Mouse (Mus musculus): ENCODE results near the gene D630039A03Rik.
A peak's percentile ranks its signal among the peaks of the same experiment; 100 is the strongest.

The D630039A03Rik gene

DNA sequence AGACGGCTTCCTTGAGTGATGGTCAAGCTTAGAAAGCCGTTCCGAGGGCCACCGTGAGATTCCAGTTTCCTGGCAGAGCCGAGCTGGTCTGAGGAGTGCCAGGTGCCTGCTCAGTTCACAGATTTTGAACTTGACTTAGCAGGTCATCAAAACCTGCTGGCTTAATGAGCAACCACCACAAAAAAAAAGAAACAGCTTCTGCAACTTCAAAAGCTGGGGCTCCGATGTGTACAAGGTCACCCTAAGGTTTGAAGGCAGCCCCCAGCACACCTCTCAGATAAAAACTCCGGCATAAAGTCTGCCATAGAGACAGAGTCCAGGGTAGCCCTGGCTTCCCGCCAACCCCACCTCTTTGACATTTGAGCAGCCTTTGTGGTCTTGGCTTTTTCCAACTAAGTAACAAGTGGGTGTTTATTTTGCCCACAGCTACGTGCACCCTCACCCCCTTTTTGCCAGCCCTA is at the start of gene D630039A03Rik:
Gene D630039A03Rik, minus strand, starts transcription at position 97 of the 461 bp plus-strand sequence.
- DNase-seq (ENCODE audit: low spot score), result peak; percentile 32

DNA sequence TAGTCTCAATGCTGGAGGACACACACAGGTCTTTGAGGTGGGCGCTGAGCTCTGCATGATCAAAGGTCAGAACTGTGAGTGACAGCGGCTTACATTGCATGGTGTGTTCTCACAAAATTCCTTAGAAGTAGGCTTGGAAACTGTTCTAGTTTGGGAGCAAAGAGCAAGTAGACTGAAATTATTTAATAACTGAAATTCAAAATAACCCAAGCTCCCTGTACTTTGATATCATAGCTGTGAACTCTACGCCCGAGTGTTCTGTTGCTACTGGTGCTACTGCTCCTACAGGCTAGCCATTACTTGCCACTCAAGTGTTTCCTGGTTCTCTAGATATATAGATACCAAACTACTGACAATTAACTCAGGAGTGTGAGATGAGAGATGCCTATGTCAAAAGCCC is 49.4 kb upstream of the D630039A03Rik start:
- DNase-seq (ENCODE audit: low spot score), result no peak

- DNase-seq (ENCODE audit: low spot score), result no peak
Observed at GRCm38 (mm10) chr4:57964143-57964542, 48.0 kb upstream of the D630039A03Rik start.

DNA sequence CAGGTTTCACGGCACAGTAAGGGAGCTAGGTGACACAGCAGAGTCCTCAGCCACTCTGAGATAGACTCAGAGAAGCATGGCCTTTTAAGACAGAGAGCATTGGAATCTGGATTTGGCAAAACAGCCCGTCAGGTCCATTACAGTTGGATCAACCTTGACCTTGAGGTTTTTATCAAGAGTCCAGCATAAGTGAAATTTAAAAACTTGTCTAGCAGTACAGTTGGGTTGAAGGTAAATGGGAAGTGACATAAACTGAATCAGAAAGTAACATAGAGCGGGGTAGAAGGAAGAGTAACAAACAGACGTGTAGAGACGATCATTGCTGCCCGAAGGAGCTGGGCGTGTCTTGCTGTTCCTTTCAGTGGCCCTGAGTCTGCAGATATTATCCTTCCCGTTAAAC is 43.0 kb upstream of the D630039A03Rik start:
- no peak for DNase-seq (ENCODE audit: low spot score)

GRCm38 (mm10) chr4:57958098-57958497 is 42.0 kb upstream of the D630039A03Rik start:
- no peak for DNase-seq (ENCODE audit: low spot score)

GRCm38 (mm10) chr4:57957200-57958085 is 41.3 kb upstream of the D630039A03Rik start:
- no peak for DNase-seq (ENCODE audit: low spot score)

DNA sequence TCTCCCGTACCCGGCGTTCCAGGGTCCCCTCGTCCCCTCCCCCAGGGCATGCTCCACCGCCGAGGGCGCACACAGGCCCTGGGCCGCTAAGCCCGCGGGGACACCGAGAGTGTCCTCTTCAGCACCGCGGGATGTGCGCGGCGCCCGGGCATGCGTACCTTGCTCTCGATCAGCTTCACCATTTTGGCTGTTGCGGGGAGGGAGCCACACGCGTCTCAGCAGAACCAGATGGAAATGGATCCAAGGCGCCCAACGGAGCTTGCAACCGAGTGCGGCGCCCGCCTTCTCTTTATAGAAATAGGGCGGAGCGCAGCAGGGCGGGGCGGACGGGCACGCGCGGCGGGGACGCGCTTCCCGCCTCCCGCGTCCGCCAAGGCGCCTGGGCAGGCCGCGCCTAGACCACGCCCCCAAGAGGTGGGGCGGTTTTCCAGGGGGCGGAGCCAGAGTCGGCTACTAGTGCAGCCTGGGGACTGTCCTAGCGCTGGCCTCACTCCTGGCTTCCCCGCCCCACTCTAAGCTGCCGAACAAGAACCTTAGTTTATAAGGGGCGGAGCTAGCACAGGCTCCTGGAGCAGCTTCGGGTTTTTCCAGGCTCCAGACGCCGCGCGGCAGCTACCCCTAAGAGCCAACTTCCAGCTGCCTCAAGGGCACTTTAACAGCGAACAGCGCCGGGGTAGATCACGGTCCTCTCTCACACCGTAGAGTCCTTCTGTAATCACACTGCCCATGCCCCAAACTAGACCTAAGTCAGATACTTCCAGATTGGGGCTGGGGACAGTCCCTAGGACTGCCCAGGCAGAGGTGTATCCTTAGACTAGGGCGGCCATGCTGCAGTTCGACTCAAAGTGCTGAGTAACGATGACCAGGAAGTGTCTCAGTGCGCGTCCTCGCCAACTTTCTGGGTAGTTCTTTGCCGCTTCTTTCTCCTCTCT is 40.2 kb upstream of the D630039A03Rik start, which contains the start of gene Txn1:
Gene Txn1, minus strand, starts transcription at position 383 of the 932 bp plus-strand sequence.
- DNase-seq (ENCODE audit: low spot score), result peak; percentile 97

GRCm38 (mm10) chr4:57955544-57955958 is 39.5 kb upstream of the D630039A03Rik start:
- peak; percentile 21 for DNase-seq (ENCODE audit: low spot score)

- DNase-seq (ENCODE audit: low spot score), result no peak
Observed at GRCm38 (mm10) chr4:57954991-57955390, 38.9 kb upstream of the D630039A03Rik start.

DNA sequence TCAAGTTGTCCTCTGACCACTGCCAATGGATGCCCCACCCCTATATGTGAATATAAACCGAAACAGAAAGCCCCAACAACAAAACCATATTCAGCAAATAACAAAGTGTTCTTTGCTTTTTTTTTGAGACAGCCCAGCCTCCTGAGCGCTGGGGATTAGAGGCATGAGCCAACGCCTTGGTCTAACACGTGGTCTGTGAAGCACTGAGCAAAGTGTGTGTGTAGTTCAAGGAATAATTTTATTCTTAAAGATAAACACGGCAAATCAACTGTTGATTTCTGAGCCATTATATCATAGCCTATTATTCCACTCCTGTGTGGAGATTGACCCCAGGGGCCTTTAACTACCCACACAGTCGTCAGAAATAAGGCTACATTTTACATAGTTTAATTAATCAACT is 38.5 kb upstream of the D630039A03Rik start:
- no peak for DNase-seq (ENCODE audit: low spot score)

DNA sequence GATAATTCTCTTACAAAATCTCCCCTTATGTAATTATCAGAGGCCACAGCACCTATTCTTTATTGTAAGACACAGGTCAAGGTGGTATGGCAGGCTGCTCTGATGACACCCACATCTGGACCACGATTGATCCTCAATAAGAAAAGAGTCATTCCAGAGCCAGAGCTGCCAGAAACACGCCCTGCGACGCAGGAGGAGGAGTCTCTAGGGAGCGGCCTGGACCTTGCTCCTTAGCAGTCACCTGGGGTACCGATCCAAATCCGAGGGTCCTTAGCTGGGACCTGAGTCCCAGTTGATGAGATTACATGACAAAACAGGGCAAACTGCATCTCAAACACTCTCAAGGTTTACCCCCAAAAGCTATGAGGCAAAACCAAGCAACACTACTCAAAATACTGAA is 37.7 kb upstream of the D630039A03Rik start:
- no peak for DNase-seq (ENCODE audit: low spot score)

DNA sequence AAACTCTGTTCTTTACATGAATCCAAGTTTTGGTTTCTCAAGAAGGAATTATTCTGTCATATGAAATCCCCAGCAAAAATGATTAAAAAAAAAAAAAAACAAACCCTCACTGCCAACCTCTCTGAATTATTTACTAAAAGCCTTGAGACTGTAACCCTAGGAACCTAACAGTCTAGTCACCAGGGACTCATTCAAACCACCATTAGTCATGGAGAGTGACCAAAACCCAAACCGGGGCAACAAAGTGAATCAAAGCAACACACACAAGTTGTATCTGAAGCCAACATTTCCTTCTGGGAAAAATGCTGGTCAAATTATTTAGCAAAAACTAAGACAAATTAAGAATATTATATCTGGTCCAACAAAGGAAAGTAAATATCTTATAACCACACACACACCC is 36.8 kb upstream of the D630039A03Rik start:
- DNase-seq (ENCODE audit: low spot score), result no peak

- no peak for DNase-seq (ENCODE audit: low spot score)
Observed at GRCm38 (mm10) chr4:57952416-57952815, 36.3 kb upstream of the D630039A03Rik start.

GRCm38 (mm10) chr4:57949866-57950265 is 33.8 kb upstream of the D630039A03Rik start:
- DNase-seq (ENCODE audit: low spot score), result no peak

- DNase-seq (ENCODE audit: low spot score), result no peak
Observed at GRCm38 (mm10) chr4:57947476-57947875, 31.4 kb upstream of the D630039A03Rik start.

DNA sequence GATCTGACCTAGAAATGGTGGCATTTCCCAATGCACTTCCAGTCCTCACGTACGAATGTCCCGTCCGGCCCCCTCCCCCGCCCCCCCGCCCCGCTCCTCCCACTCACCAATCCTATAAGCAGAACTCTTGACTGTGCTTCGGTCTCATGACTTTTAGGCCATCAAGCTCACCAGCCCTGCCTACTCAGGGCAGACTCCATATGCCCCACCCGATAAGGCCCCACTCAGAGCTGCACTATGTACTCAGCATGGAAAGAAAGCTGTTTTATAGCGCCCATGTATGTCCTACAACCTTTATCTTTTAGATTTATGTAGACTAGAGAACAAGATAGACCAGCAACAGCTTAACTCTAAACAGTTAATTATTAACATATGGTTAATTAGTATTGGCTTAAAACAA is 30.9 kb upstream of the D630039A03Rik start:
- no peak for DNase-seq (ENCODE audit: low spot score)

- DNase-seq (ENCODE audit: low spot score), result no peak
Observed at GRCm38 (mm10) chr4:57942892-57943291, 26.8 kb upstream of the D630039A03Rik start.

DNA sequence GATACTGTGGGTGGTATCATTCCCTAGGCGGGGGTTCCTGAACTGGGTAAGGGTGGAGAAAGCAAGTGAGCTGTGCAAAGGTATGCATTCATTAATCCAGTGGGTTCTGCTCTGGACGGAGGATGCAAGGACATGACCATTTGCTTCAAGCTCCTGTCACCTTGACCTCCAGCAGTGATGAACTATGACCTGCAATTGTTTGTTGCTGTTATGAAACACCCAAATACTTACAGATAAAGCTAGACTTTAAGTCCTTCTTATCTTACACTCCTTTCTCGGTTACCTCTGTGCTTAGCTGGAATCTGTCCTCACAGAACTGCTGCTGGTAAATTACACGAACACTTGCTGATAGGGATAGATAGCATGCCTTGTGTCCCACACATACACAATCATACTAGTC is 24.5 kb upstream of the D630039A03Rik start:
- DNase-seq (ENCODE audit: low spot score), result no peak

- DNase-seq (ENCODE audit: low spot score), result no peak
Observed at GRCm38 (mm10) chr4:57937292-57937691, 21.2 kb upstream of the D630039A03Rik start.

DNA sequence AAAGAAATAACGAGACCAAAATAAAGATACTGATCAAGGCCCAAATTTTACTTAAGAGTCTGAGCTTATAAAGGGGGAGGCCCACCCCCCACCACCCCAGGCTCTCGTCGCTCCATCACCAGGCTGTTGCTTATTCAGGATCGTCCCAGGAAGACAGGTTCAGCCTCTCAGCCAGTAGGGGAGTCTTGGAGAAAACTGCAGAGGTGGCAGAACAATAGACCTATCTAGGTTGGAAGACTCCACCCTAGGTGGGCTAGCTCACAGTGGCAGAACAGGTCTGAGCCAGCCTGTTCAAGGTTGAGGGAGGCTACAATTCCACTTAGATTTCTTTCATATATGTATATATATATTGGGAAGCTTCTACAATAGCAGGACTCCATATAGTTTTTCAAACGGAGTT is 18.1 kb upstream of the D630039A03Rik start:
- DNase-seq (ENCODE audit: low spot score), result no peak

DNA sequence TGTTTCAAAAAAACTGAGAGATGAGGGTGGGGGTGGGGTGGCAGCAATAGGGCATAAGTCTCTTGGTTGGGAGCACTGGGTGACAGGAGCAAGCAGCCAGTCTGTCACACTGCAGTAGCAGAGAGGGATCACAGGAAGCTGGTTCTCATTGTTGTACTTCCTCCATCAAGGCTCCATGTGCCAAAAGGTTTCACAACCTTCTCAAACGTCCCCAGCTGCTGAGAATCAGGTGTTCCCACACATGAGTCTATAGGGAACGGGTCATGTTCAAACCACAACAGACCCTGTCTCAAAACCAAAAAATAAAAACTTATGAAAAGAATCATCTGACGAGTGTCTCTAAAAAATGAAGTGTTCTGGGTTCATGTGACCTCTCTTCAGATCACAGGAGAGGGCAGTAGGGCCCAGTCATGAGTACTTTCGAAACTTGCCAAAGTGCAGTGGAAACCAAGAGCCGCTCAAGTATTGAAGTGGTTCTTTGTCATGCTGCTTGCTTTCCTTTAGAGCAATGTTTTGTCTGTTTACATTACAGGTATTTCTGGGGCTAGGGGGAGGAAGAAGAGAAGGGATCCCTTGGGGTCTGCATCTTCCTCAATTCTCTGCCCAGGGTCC is 14.6 kb upstream of the D630039A03Rik start:
- DNase-seq (ENCODE audit: low spot score), result no peak
